Mouse (Mus musculus) liver, embryonic 16.5 days (tissue): ENCODE results near the gene Zfr2. TPM values are rescaled to one million over a fixed set of nuclear protein-coding genes. Genes with fewer than 3 reads are reported as not detected.

Source experiments
- ATAC-seq: fragments of 200-750 bp; cut with Nextera tagmentation; 2 replicates; pipeline ENCODE4 v1.8.0; 2017; ENCODE audit warnings: low read depth, mild to moderate bottlenecking, moderate number of reproducible peaks, moderate library complexity
- H3K27ac ChIP-seq: fragments of 300-500 bp; sonication (generic); 2 replicates; pipeline ENCODE4 v1.5.1; 2014; ENCODE audit warnings: mild to moderate bottlenecking, low read length
- H3K27me3 ChIP-seq: fragments of 300-500 bp; sonication (generic); 2 replicates; pipeline ENCODE4 v1.6.1; 2014; ENCODE audit warnings: low read depth, low read length, mixed read lengths; ENCODE audit not compliant: control insufficient read depth, insufficient read depth
- H3K36me3 ChIP-seq: fragments of 300-500 bp; sonication (generic); 2 replicates; pipeline ENCODE4 v1.6.1; 2014; ENCODE audit warnings: mild to moderate bottlenecking; ENCODE audit not compliant: control insufficient read depth, insufficient read depth
- H3K4me1 ChIP-seq: fragments of 300-500 bp; sonication (generic); 2 replicates; pipeline ENCODE4 v1.6.1; 2014; ENCODE audit warnings: low read depth, low read length, mixed read lengths; ENCODE audit not compliant: control insufficient read depth
- H3K4me2 ChIP-seq: fragments of 300-500 bp; sonication (generic); 2 replicates; pipeline ENCODE4 v1.6.1; 2014; ENCODE audit warnings: low read depth, low read length, mixed read lengths
- H3K4me3 ChIP-seq: fragments of 300-500 bp; sonication (generic); 2 replicates; pipeline ENCODE4 v1.5.1; 2014; ENCODE audit warnings: low read depth, mild to moderate bottlenecking, low read length
- H3K9ac ChIP-seq: fragments of 300-500 bp; sonication (generic); 2 replicates; pipeline ENCODE4 v1.6.1; 2014; ENCODE audit warnings: low read depth, low read length
- H3K9me3 ChIP-seq: fragments of 300-500 bp; sonication (generic); replicated peaks from 2 replicates; pipeline ENCODE4 v1.6.1; 2016; ENCODE audit warnings: low read length; ENCODE audit not compliant: control insufficient read depth
- WGBS: fragments of 180-500 bp; shearing (Covaris S2); extraction: QIAGEN DNeasy Blood & Tissue Kit; methylation state at CpG from one replicate; pipeline ENCODE4 v1.1.7; 2014; ENCODE audit not compliant: insufficient replicate concordance; 5-methylcytosine and 5-hydroxymethylcytosine counted together
- polyA plus RNA-seq: library from polyadenylated mRNA; unstranded; fragments of >200 nt; fragmentation: Nextera tagmentation; extraction: Ambion mirVana; gene quantifications from 2 replicates; pipeline ENCODE4 v1.2.1, GENCODE M21; 2015

Zfr2 gene
- polyA plus RNA-seq, 1 experiment from 2014 or later, result 0.59 TPM

DNA sequence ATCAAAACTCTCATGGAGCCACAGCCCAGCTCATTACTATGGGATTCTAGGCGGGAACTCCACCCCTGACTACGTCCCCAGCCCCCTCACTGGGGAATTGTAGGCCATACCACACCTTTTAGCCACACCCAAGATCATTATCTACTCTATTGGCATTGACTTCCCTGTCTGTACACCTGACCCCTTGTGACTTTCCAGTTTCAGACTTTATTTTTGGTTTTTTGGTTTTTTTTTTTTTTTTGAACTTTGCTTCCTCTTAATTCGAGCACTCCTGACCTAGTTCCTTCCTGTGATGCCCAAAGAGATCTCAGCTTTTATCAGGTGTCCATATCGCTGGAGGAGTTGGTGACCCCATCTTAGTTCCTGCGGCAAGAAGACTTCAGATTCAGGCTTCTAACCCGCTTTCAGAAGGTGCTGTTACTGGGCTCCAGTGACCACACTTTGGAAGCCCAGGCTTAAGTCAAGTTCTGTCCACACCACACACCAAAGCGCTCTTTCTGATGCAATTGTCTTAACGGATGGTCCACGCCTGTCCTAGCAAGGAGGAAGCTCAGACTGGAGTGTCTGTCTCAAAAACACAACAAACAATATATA lies 58.7 kb downstream of the Zfr2 start, which contains the start of gene Tjp3:
Gene Tjp3 (minus strand): TSS at position 71 of the 594 bp plus-strand sequence.
- no peak for ATAC-seq
- Histone ChIP-seq H3K36me3 (no peaks in the 10 kb centered on the region), H3K9me3 (no peaks in the 10 kb centered on the region), H3K4me2 (peak within 1 kb of the TSS; percentile 29; the same call in 1 of the 2 replicates), H3K27me3 (no peaks in the 10 kb centered on the region; the same call in 1 of the 2 replicates), H3K27ac (peak within 1 kb of the TSS; percentile 63), H3K4me3 (0 out of 2 replicates have a peak within 1 kb of the TSS, but pooled peaks have one; percentile 18), H3K4me1 (peaks cover 65% of the 10 kb centered on the region), H3K9ac (no peak within 1 kb of the TSS)
- 44% methylated on average over 9 of the region's 9 CpGs for WGBS

DNA sequence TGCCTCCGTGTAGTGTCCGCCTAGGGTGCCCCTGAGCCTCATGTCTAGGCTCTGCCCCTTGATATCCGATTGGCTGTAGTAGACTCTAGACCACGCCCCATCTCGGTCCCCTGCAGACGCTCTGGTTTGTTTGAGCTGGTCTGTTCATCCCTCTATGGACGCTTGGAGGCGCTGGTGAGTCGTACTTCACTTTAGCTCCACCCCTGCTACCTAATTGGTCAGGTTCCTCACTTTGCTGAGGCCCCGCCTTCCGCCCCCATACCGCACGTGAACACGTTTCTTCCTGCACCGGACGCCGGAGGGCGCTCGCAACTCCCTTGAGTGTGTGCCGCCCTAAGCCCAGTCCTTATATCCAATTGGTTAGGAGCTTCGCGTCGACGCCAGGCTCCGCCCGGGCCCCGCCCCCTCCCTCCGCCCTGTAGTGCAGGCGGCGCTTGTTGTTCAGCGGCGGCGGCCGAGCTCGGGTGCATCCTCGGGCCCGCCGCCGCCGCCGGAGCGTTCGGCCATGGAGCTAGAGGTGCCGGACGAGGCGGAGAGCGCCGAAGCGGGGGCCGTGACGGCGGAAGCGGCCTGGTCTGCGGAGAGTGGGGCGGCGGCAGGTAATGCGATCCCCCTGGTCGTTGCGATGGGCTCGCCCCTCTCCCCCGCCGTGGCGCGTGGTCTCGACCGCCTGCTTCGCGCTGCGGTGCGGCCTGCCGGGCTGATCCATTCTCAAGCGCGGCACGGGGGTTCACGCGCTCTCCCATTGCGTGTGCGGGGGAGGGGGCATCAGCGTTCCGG lies 59.8 kb downstream of the Zfr2 start, which contains the start of gene Pip5k1c:
Gene Pip5k1c (plus strand): TSS at position 410 of the 780 bp plus-strand sequence.
- Histone ChIP-seq H3K9ac (peak within 1 kb of the TSS; percentile 86), H3K36me3 (no peaks in the 10 kb centered on the region), H3K4me1 (peaks cover 72% of the 10 kb centered on the region), H3K4me2 (peak within 1 kb of the TSS; percentile 97), H3K4me3 (peak within 1 kb of the TSS; percentile 71), H3K27ac (peak within 1 kb of the TSS; percentile 89), H3K9me3 (no peaks in the 10 kb centered on the region), H3K27me3 (no peaks in the 10 kb centered on the region; the same call in 1 of the 2 replicates)
- under 1% methylated on average over 79 of the region's 80 CpGs for whole genome bisulfite sequencing
- ATAC-seq, result peak; percentile 94

DNA sequence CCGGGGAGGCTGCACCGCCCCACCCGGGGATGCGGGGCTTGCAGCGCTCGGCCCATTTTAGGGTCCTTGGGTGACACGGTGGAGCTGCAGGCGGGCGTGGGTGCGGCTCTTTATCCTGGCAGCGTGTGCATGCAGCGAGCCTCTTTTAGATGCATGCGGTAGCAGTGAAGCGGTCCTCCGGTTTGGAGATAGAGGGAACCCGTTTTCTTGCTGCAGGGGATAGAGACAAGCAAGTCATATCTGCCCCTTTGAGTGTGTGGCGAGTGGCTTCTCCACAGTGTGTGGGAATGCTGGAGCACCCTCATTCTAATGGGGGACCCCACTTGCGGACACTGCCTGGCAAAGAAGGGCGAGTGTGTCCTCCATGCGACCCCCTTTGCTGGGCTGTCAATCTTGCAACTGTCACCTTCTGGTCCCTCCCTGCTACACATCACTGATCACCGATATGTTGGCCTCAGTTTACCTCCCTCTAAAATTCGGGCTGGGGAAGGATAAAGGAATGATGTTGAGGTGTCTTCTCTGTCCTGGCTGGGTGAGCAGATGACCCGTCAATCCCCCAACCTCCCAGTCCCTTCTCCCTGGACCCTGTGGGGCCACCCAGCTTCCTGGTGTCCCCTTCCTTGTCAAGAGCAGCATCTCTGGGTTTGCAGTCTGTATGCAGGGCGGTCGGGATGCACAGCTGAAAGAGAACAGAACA lies 60.5 kb downstream of the Zfr2 start:
- Histone ChIP-seq H3K27me3 (no peaks in the 10 kb centered on the region; the same call in 1 of the 2 replicates), H3K9me3 (no peaks in the 10 kb centered on the region), H3K4me2 (peak overlapping the region; percentile 97), H3K9ac (peak overlapping the region; percentile 86), H3K27ac (peak overlapping the region; percentile 89), H3K4me3 (peak overlapping the region; percentile 71), H3K4me1 (peaks cover 79% of the 10 kb centered on the region), H3K36me3 (no peaks in the 10 kb centered on the region)
- WGBS, result 1% methylated on average over 25 of the region's 25 CpGs
- no peak for ATAC-seq

GRCm38 (mm10) chr10:81294442-81294841 lies 61.5 kb downstream of the Zfr2 start:
- Histone ChIP-seq H3K9me3 (no peaks in the 10 kb centered on the region), H3K27me3 (no peaks in the 10 kb centered on the region; the same call in 1 of the 2 replicates), H3K4me2 (peak overlapping the region; percentile 97), H3K4me1 (peaks cover 83% of the 10 kb centered on the region), H3K9ac (peak overlapping the region; percentile 86), H3K27ac (0 out of 2 replicates have a peak overlapping the region, but pooled peaks have one; percentile 5), H3K4me3 (peak overlapping the region; percentile 71), H3K36me3 (no peaks in the 10 kb centered on the region)
- WGBS, result 28% methylated on average over 8 of the region's 8 CpGs
- ATAC-seq, result no peak

GRCm38 (mm10) chr10:81295185-81295584 lies 62.2 kb downstream of the Zfr2 start:
- Histone ChIP-seq H3K4me1 (peaks cover 84% of the 10 kb centered on the region), H3K4me2 (no peak overlapping the region), H3K9ac (no peak overlapping the region), H3K27ac (no peak overlapping the region), H3K27me3 (no peaks in the 10 kb centered on the region), H3K9me3 (no peaks in the 10 kb centered on the region), H3K36me3 (no peaks in the 10 kb centered on the region), H3K4me3 (no peak overlapping the region)
- ATAC-seq, result no peak
- WGBS, result 72% methylated on average over 6 of the region's 6 CpGs

DNA sequence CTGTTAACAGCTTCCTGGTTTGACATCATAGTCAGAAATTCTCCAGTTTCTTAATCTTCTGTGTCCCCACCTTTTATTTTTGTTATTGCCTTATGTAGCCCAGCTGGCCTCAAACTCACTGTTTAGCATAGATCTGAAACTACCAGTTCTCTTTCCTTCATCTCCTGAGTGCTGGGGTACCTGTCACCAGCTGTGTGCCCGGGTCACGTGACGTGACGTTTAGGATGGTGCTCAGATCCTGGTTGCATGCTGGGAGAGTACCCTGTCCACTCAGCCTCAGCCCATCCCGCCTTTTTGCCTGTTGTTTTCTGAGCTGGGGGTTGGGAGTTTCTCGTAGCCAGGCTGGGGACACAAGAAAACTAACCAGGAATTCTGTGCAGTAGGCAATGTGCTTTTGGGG lies 64.3 kb downstream of the Zfr2 start:
- Histone ChIP-seq H3K9ac (peak overlapping the region; percentile 40; the same call in 1 of the 2 replicates), H3K27me3 (no peaks in the 10 kb centered on the region), H3K36me3 (no peaks in the 10 kb centered on the region), H3K4me3 (no peak overlapping the region), H3K9me3 (no peaks in the 10 kb centered on the region), H3K4me2 (0 out of 2 replicates have a peak overlapping the region, but pooled peaks have one; percentile 18), H3K27ac (peak overlapping the region; percentile 90), H3K4me1 (peaks cover 89% of the 10 kb centered on the region)
- WGBS, result 57% methylated on average over 6 of the region's 6 CpGs
- ATAC-seq, result no peak

DNA sequence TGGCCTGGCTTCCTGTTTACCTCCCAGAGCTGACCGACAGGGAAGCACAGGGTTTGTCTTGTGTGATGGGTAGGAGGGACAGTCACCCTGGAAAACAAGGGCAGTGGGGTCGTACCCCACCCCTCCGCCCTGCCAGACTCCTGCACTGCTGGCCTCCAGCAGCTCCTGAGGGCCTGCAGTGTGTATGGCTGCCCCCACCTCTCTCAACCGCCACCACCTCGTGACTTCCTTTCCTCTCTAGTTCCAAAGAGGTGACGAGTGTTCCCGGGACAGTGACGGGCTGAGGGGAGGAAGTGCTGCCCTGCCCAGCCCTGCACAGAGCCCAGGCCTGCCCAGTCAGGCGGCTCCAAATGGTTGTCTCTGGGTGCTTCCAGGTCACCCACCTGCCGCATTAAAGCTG lies 64.9 kb downstream of the Zfr2 start:
- Histone ChIP-seq H3K36me3 (no peaks in the 10 kb centered on the region), H3K27me3 (no peaks in the 10 kb centered on the region), H3K9ac (peak overlapping the region; percentile 40), H3K9me3 (no peaks in the 10 kb centered on the region), H3K4me1 (peaks cover 93% of the 10 kb centered on the region), H3K27ac (peak overlapping the region; percentile 90), H3K4me2 (peak overlapping the region; percentile 18; the same call in 1 of the 2 replicates), H3K4me3 (no peak overlapping the region)
- ATAC-seq, result peak; percentile 25
- 22% methylated on average over 10 of the region's 10 CpGs for WGBS

DNA sequence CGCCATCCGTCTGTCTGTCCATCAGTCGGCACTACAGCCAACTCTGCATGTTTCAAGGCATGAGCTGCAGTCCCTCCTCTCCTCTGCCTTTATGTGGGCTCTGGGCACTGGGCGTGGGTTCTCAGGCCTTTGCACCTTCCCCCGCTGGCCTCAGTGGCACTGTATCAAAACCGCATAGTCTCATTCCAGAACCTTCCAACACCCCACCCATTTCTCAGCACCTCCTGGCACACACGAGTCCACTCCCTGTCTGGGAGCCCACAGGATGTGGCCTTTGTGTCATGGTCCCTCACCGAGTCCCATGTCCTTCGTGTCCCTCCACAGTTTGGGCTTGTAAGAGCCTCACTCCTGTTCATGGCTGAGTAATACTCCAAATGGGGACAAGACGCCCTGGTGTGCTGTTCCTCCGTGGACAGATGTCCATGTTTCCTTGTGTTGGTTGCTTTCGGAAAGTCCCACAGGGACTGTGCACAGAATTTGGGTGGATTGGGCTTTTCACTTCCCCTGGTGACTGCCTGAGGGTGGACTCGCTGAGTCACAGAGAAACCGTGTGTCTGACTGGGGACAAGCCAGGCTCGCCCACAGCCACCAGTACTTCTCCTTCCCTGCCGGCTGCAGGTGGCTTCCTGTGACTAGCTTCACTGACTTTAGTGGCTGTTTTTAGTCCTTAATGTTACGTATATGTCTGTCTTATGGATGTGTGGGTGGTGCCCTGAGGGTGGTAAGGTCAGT lies 65.6 kb downstream of the Zfr2 start:
- H3K9me3 ChIP-seq, result no peaks in the 10 kb centered on the region
- H3K4me3 ChIP-seq, result no peak overlapping the region
- H3K27me3 ChIP-seq, result no peaks in the 10 kb centered on the region
- H3K9ac ChIP-seq, result peak overlapping the region; percentile 5; the same call in 1 of the 2 replicates
- no peak overlapping the region for H3K4me2 ChIP-seq
- 68% methylated on average over 17 of the region's 17 CpGs for WGBS
- ATAC-seq, result no peak
- no peaks in the 10 kb centered on the region for H3K36me3 ChIP-seq
- H3K4me1 ChIP-seq, result peaks cover 97% of the 10 kb centered on the region
- peak overlapping the region; percentile 90 for H3K27ac ChIP-seq
